Mouse (Mus musculus) heart, embryonic 14.5 days (tissue): ENCODE data around the gene Gemin5. TPM values are rescaled to one million over a fixed set of nuclear protein-coding genes. Genes with fewer than 3 reads are reported as not detected.

ENCODE experiments used
- ATAC-seq: fragments of 200-750 bp; cut with Nextera tagmentation; 2 replicates; pipeline ENCODE4 v1.8.0; 2017; ENCODE audit warnings: low read depth, moderate TSS enrichment; ENCODE audit not compliant: insufficient number of reproducible peaks, insufficient read depth, low FRiP score
- H3K27ac ChIP-seq, 2 experiments: fragments of 200-500 bp in 1 of 2; fragments of 300-500 bp in 1 of 2; sonication (generic) in 1 of 2; replicated peaks in 1 of 2; 2 replicates each; pipeline ENCODE4 v1.5.1; 2012 to 2014; ENCODE audit warnings: low read depth in 2 of 2, low read length in 2 of 2, control low read depth in 1 of 2, mild to moderate bottlenecking in 1 of 2, mixed read lengths in 1 of 2; ENCODE audit not compliant: control insufficient read depth in 1 of 2, insufficient read depth in 1 of 2
- H3K27me3 ChIP-seq: fragments of 300-500 bp; sonication (generic); 2 replicates; pipeline ENCODE4 v1.6.1; 2014; ENCODE audit warnings: mild to moderate bottlenecking, low read length, control low read depth; ENCODE audit not compliant: control insufficient read depth, insufficient read depth
- H3K36me3 ChIP-seq: fragments of 300-500 bp; sonication (generic); 2 replicates; pipeline ENCODE4 v1.6.1; 2014; ENCODE audit warnings: mild to moderate bottlenecking, control low read depth, low read length, mixed read lengths; ENCODE audit not compliant: control insufficient read depth, insufficient read depth
- H3K4me1 ChIP-seq, 2 experiments: fragments of 200-500 bp in 1 of 2; fragments of 300-500 bp in 1 of 2; sonication (generic) in 1 of 2; 2 replicates each; pipeline ENCODE4 v1.6.1; 2012 to 2014; ENCODE audit warnings: low read length in 2 of 2, control low read depth in 1 of 2, mixed read lengths in 1 of 2; ENCODE audit not compliant: control insufficient read depth in 2 of 2, insufficient read depth in 2 of 2
- H3K4me2 ChIP-seq: fragments of 300-500 bp; sonication (generic); 2 replicates; pipeline ENCODE4 v1.6.1; 2014; ENCODE audit warnings: mild to moderate bottlenecking, low read length
- H3K4me3 ChIP-seq, 2 experiments: fragments of 200-500 bp in 1 of 2; fragments of 300-500 bp in 1 of 2; sonication (generic) in 1 of 2; 2 replicates each; pipeline ENCODE4 v1.5.1; 2012 to 2014; ENCODE audit warnings: low read length in 2 of 2, mild to moderate bottlenecking in 2 of 2, control low read depth in 1 of 2, low read depth in 1 of 2, moderate library complexity in 1 of 2; ENCODE audit not compliant: control insufficient read depth in 1 of 2, insufficient read depth in 1 of 2
- H3K9ac ChIP-seq: fragments of 300-500 bp; sonication (generic); 2 replicates; pipeline ENCODE4 v1.6.1; 2014; ENCODE audit warnings: mild to moderate bottlenecking, low read length
- H3K9me3 ChIP-seq: fragments of 300-500 bp; sonication (generic); 2 replicates; pipeline ENCODE4 v1.6.1; 2016; ENCODE audit warnings: low read length, control low read depth; ENCODE audit not compliant: control insufficient read depth
- WGBS: fragments of 180-500 bp; shearing (Covaris S2); extraction: QIAGEN DNeasy Blood & Tissue Kit; methylation state at CpG from one replicate; pipeline ENCODE4 v1.1.7; 2014; 5-methylcytosine and 5-hydroxymethylcytosine counted together
- polyA plus RNA-seq: library from polyadenylated mRNA; unstranded; fragments of >200 nt; fragmentation: Nextera tagmentation; extraction: Ambion mirVana; gene quantifications from 2 replicates; pipeline ENCODE4 v1.2.1, GENCODE M21; 2014

The Gemin5 gene
- polyA plus RNA-seq, 1 experiment from 2014 or later, result 14.1 TPM

GRCm38 (mm10) chr11:58126397-58127160 lies 41.8 kb downstream of the Gemin5 start:
- 0 out of 2 replicates have a peak overlapping the region, but pooled peaks have one; percentile 27 for H3K9ac ChIP-seq
- no peaks in the 10 kb centered on the region for H3K27me3 ChIP-seq
- no peak overlapping the region for H3K4me3 ChIP-seq
- ATAC-seq, result peak; percentile 61
- peaks cover 7 to 31% of the 10 kb centered on the region in 2 experiments for H3K4me1 ChIP-seq
- 38% methylated on average over 7 of the region's 7 CpGs for WGBS
- H3K4me2 ChIP-seq, result no peak overlapping the region
- H3K36me3 ChIP-seq, result peaks cover 91% of the 10 kb centered on the region
- H3K9me3 ChIP-seq, result no peaks in the 10 kb centered on the region
- H3K27ac ChIP-seq, result peak overlapping the region; percentile 84 to 87

GRCm38 (mm10) chr11:58125021-58125420 lies 43.3 kb downstream of the Gemin5 start:
- Histone ChIP-seq H3K27ac (peak overlapping the region; percentile 28 to 84), H3K4me3 (no peak overlapping the region), H3K4me2 (no peak overlapping the region), H3K9me3 (no peaks in the 10 kb centered on the region), H3K9ac (peak overlapping the region; percentile 16; the same call in 1 of the 2 replicates), H3K36me3 (peaks cover 91% of the 10 kb centered on the region), H3K27me3 (no peaks in the 10 kb centered on the region), H3K4me1 (peaks cover 7 to 34% of the 10 kb centered on the region in 2 experiments)
- 34% methylated on average over 11 of the region's 11 CpGs for WGBS
- 0 out of 2 replicates have a peak, but pooled peaks have one; percentile 37 for ATAC-seq

- H3K36me3 ChIP-seq, result peaks cover 85% of the 10 kb centered on the region
- H3K9ac ChIP-seq, result no peak overlapping the region
- H3K27ac ChIP-seq, result peak overlapping the region in 1 of 2 experiments; percentile 84; a peak in 1 of 4 replicates
- H3K4me1 ChIP-seq, result peaks cover 7 to 34% of the 10 kb centered on the region in 2 experiments
- no peaks in the 10 kb centered on the region for H3K9me3 ChIP-seq
- no peak for ATAC-seq
- H3K4me3 ChIP-seq, result no peak overlapping the region
- 86% methylated on average over 2 of the region's 2 CpGs for WGBS
- H3K4me2 ChIP-seq, result no peak overlapping the region
- H3K27me3 ChIP-seq, result no peaks in the 10 kb centered on the region
Observed at GRCm38 (mm10) chr11:58123711-58124110, 44.6 kb downstream of the Gemin5 start.

- peaks cover 7 to 31% of the 10 kb centered on the region in 2 experiments for H3K4me1 ChIP-seq
- 90% methylated on average over 9 of the region's 9 CpGs for WGBS
- H3K36me3 ChIP-seq, result peaks cover 86% of the 10 kb centered on the region
- no peaks in the 10 kb centered on the region for H3K9me3 ChIP-seq
- H3K27ac ChIP-seq, result no peak overlapping the region
- no peak overlapping the region for H3K4me2 ChIP-seq
- no peak for ATAC-seq
- no peak overlapping the region for H3K4me3 ChIP-seq
- no peaks in the 10 kb centered on the region for H3K27me3 ChIP-seq
- H3K9ac ChIP-seq, result no peak overlapping the region
Observed at GRCm38 (mm10) chr11:58121351-58121750, 47.0 kb downstream of the Gemin5 start.

GRCm38 (mm10) chr11:58120655-58121054 lies 47.7 kb downstream of the Gemin5 start:
- H3K36me3 ChIP-seq, result peaks cover 87% of the 10 kb centered on the region
- no peak overlapping the region for H3K27ac ChIP-seq
- 65% methylated on average over 3 of the region's 3 CpGs for WGBS
- no peaks in the 10 kb centered on the region for H3K27me3 ChIP-seq
- H3K9me3 ChIP-seq, result no peaks in the 10 kb centered on the region
- no peak for ATAC-seq
- no peak overlapping the region for H3K4me3 ChIP-seq
- no peak overlapping the region for H3K4me2 ChIP-seq
- peaks cover 3 to 24% of the 10 kb centered on the region in 2 experiments for H3K4me1 ChIP-seq
- no peak overlapping the region for H3K9ac ChIP-seq

GRCm38 (mm10) chr11:58117044-58117652 lies 51.2 kb downstream of the Gemin5 start:
- no peak overlapping the region for H3K4me3 ChIP-seq
- WGBS, result 87% methylated on average over 10 of the region's 10 CpGs
- no peaks in the 10 kb centered on the region for H3K9me3 ChIP-seq
- no peak overlapping the region for H3K9ac ChIP-seq
- no peak overlapping the region for H3K4me2 ChIP-seq
- ATAC-seq, result no peak
- H3K27me3 ChIP-seq, result no peaks in the 10 kb centered on the region
- H3K36me3 ChIP-seq, result peaks cover 93% of the 10 kb centered on the region
- H3K27ac ChIP-seq, result peak overlapping the region in 1 of 2 experiments; percentile 25; a peak in 1 of 4 replicates
- H3K4me1 ChIP-seq, result peaks cover 0 to 6% of the 10 kb centered on the region in 2 experiments; a peak in 1 of 4 replicates

- H3K9ac ChIP-seq, result no peak overlapping the region
- H3K27me3 ChIP-seq, result no peaks in the 10 kb centered on the region
- peaks cover 0 to 6% of the 10 kb centered on the region in 2 experiments; a peak in 1 of 4 replicates for H3K4me1 ChIP-seq
- H3K36me3 ChIP-seq, result peaks cover 93% of the 10 kb centered on the region
- peak overlapping the region; percentile 21 to 25; a peak in 1 of 4 replicates for H3K27ac ChIP-seq
- no peak overlapping the region for H3K4me3 ChIP-seq
- no peak for ATAC-seq
- H3K4me2 ChIP-seq, result no peak overlapping the region
- 71% methylated on average over 1 of the region's 1 CpGs for WGBS
- no peaks in the 10 kb centered on the region for H3K9me3 ChIP-seq
Observed at GRCm38 (mm10) chr11:58116560-58116959, 51.8 kb downstream of the Gemin5 start.
